Mouse (Mus musculus): ENCODE results near the gene Rngtt.
"Not testable (repeated sequence)": the region's sequence is repeated elsewhere in the genome, so short reads cannot be mapped to it uniquely, and the experiment has no call there.

Gene Rngtt

GRCm38 (mm10) chr4:33310840-33311437 lies 828 bp downstream of the Rngtt start:
- DNase-seq (ENCODE audit: low read depth in 1 of 2, low spot score in 2 of 2): no peak

GRCm38 (mm10) chr4:33314150-33314549 lies 4.0 kb downstream of the Rngtt start:
- DNase-seq (ENCODE audit: low read depth in 1 of 2, low spot score in 2 of 2): not testable (repeated sequence)

- DNase-seq (ENCODE audit: low read depth in 1 of 2, low spot score in 2 of 2): no peak
These were observed 5.7 kb downstream of the Rngtt start for GRCm38 (mm10) chr4:33315840-33316239.

GRCm38 (mm10) chr4:33331147-33331546 lies 21.0 kb downstream of the Rngtt start:
- no peak for DNase-seq (ENCODE audit: low read depth in 1 of 2, low spot score in 2 of 2)

GRCm38 (mm10) chr4:33332956-33333455 lies 22.9 kb downstream of the Rngtt start:
- no peak for DNase-seq (ENCODE audit: low read depth in 1 of 2, low spot score in 2 of 2)

- DNase-seq (ENCODE audit: low read depth in 1 of 2, low spot score in 2 of 2): no peak
These were observed 27.9 kb downstream of the Rngtt start for GRCm38 (mm10) chr4:33337999-33338398.

GRCm38 (mm10) chr4:33342877-33343731 lies 33.0 kb downstream of the Rngtt start:
- DNase-seq (ENCODE audit: low read depth in 1 of 2, low spot score in 2 of 2): no peak

GRCm38 (mm10) chr4:33343732-33344057 lies 33.6 kb downstream of the Rngtt start:
- DNase-seq (ENCODE audit: low read depth in 1 of 2, low spot score in 2 of 2): no peak

- no peak for DNase-seq (ENCODE audit: low read depth in 1 of 2, low spot score in 2 of 2)
These were observed 53.3 kb downstream of the Rngtt start for GRCm38 (mm10) chr4:33363451-33363850.

GRCm38 (mm10) chr4:33374916-33375315 lies 64.8 kb downstream of the Rngtt start:
- no peak for DNase-seq (ENCODE audit: low read depth in 1 of 2, low spot score in 2 of 2)

- no peak for DNase-seq (ENCODE audit: low read depth in 1 of 2, low spot score in 2 of 2)
These were observed 67.5 kb downstream of the Rngtt start for GRCm38 (mm10) chr4:33377642-33378041.

- no peak for DNase-seq (ENCODE audit: low read depth in 1 of 2, low spot score in 2 of 2)
These were observed 68.8 kb downstream of the Rngtt start for GRCm38 (mm10) chr4:33378894-33379293.

- DNase-seq (ENCODE audit: low read depth in 1 of 2, low spot score in 2 of 2): no peak
These were observed 78.8 kb downstream of the Rngtt start for GRCm38 (mm10) chr4:33388899-33389298.

- DNase-seq (ENCODE audit: low read depth in 1 of 2, low spot score in 2 of 2): no peak
These were observed 80.5 kb downstream of the Rngtt start for GRCm38 (mm10) chr4:33390660-33391059.

GRCm38 (mm10) chr4:33393437-33393836 lies 83.3 kb downstream of the Rngtt start:
- no peak for DNase-seq (ENCODE audit: low read depth in 1 of 2, low spot score in 2 of 2)

GRCm38 (mm10) chr4:33396222-33397176 lies 86.4 kb downstream of the Rngtt start:
- peak; percentile 16 to 21 for DNase-seq (ENCODE audit: low read depth in 1 of 2, low spot score in 2 of 2)

- DNase-seq (ENCODE audit: low read depth in 1 of 2, low spot score in 2 of 2): no peak
These were observed 95.7 kb downstream of the Rngtt start for GRCm38 (mm10) chr4:33405723-33406293.

GRCm38 (mm10) chr4:33413791-33414190 lies 103.7 kb downstream of the Rngtt start:
- no peak for DNase-seq (ENCODE audit: low read depth in 1 of 2, low spot score in 2 of 2)

GRCm38 (mm10) chr4:33414781-33415180 lies 104.7 kb downstream of the Rngtt start:
- no peak for DNase-seq (ENCODE audit: low read depth in 1 of 2, low spot score in 2 of 2)

GRCm38 (mm10) chr4:33417391-33417790 lies 107.3 kb downstream of the Rngtt start:
- no peak for DNase-seq (ENCODE audit: low read depth in 1 of 2, low spot score in 2 of 2)

- DNase-seq (ENCODE audit: low read depth in 1 of 2, low spot score in 2 of 2): no peak
These were observed 109.5 kb downstream of the Rngtt start for GRCm38 (mm10) chr4:33419644-33420043.

All from monocyte, adult 2 months (primary cell).